Mouse (Mus musculus) heart, adult 2 months (tissue): Measurements from ENCODE around the gene Tcl1b5.

Experiments used
- CTCF ChIP-seq: fragments of 200-600 bp; IDR thresholded peaks from 2 replicates; pipeline ENCODE4 v1.8.1; 2022; ENCODE audit warnings: antibody characterized with exemption, mild to moderate bottlenecking, moderate library complexity
- EP300 ChIP-seq: fragments of 200-500 bp; IDR thresholded peaks from 2 replicates; pipeline ENCODE4 v1.6.1; 2011; ENCODE audit warnings: low read depth, low read length, control low read depth; ENCODE audit not compliant: insufficient read depth
- POLR2A ChIP-seq: fragments of 200-500 bp; IDR thresholded peaks from 2 replicates; pipeline ENCODE4 v1.6.1; 2011; ENCODE audit warnings: mild to moderate bottlenecking, low read depth, low read length, control low read depth; ENCODE audit not compliant: insufficient read depth

DNA sequence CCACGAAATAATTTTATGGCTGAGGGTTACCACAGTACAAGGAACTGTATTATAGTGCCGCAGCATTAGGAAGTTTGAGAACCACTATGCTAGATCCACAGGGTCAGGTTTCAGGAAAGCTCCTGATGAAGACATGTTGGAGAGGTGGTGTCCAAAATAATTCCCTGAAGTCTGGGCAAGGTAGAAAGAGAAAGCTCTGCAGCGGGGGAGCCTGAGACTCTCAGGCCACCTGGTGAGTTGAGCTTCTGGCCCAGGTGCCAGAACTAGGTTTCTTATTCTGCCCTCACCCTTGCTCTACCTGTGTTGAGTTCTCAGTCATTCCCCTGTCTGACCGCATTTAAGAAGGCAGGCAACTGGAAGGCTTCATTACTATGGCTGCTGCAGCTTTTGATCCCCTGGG is 16.8 kb upstream of the Tcl1b5 start, which contains the start of gene Tcl1b1:
- TF ChIP-seq CTCF (no peak), EP300 (no peak), POLR2A (no peak)
